Mouse (Mus musculus): Measurements from ENCODE around the gene Ankrd44. TPM values are rescaled to one million over a fixed set of nuclear protein-coding genes. Genes with fewer than 3 reads are reported as not detected.
A peak's percentile ranks its signal among the peaks of the same experiment; 100 is the strongest.

The Ankrd44 gene
- total RNA-seq, 4 experiments from 2014 or later, result 11.6 to 30.3 (median 23.4) TPM

DNA sequence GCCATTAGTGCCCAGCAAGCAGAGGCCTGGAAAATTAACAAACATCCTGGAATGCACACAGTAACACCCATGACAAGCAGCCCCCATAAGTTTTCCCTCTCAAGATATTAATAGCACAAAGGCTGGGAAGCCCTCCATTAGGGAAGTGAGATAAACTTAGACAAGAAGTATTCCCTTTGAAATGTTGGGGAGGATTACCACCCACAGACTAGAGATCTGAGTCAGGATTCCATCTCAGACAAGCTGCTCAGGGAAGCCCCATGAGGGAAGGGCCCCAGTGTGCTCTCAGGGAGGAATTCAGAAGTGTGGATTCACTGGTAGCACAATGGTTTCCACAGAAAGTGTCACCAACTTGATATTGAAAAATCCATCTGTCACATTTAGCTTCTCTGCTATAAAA, 223.3 kb downstream of the Ankrd44 start:
- DNase-seq, result no peak

DNA sequence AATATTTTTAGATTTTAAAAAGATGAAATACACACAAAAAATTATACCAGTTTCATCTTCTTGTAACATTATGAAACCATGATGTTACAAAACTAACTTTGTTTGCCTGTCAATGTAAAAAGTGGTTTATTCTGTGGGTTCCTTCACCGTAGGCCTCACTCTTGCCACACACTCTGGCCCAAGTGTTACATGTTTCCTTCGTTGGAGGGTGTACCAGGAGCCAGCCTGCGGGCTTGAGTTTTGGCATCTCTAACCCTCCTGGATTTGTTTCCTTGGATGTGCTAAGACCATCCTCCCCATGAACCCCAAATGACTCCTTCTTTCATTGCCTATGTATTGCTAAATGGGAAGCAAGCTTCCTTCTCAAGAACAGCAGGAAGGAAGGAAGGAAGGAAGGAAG, 230.8 kb downstream of the Ankrd44 start:
- DNase-seq, result no peak

DNA sequence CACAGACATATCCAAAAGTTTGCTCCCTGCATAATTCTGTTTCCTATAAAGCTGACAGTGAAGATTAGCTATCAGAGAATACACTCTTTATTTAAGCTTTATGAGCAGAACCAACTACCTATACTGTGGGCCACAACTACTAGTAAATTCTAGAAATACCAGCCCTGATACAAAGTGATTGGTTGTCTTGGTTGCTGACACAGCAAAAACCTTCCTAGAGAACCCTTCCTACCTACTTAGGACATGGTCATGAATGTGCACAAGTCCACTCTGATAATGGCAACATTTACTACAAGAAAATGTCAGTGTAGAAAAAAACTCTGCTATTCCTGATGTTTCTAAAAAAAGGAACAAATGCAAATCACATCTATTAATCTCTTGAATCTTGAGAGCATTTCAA, 234.4 kb downstream of the Ankrd44 start:
- no peak for DNase-seq

DNA sequence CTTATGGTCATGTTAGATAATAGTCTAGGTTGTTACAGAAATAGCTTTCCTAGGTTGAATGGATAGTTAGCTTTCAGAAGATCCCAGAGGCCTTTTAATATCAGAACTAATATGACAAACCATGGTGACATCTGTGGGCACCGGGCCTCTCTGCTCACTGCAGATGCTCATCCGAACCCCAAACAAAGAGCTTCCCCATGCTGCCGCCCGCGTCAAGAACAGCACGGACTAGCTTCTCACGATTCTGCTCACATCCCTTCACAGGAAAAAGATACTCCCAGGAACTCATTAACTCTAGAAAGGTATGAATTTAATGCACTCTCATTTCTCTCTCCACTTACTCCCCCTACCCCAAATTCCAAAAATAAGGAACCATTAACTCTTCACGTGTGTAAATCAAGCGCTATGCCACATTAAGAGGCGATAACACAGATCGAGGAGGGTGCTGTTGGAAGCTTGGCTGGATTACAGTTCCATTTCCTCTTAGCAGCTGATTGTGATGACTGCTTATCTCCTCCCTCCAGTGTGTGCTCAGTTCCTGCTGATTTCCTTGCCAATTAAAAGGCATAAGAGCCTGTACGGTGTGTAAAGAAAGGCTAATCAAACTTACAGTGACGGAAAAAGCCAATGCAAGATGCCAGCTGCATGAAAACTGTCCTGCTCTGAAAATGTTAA, 235.8 kb downstream of the Ankrd44 start:
- DNase-seq, result no peak

DNA sequence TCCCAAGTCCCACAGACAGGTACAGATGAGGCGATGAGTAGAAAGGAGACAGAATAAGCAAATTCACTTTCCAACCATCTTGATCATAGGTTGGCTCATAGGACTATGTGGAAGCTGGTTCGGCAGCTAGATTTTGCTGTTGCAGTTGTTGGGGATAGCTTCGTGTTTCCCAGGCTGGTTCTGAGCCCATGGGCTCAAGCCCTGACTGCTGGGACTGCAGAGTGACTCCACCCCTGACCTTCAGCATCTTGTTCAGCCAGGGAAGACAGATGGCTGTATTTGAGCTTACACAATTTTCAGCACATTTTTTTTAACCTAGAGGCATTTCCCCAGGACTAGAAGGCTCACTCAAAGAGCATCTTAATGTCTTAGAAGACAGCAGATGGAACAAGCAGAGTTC, 237.7 kb downstream of the Ankrd44 start:
- no peak for DNase-seq

DNA sequence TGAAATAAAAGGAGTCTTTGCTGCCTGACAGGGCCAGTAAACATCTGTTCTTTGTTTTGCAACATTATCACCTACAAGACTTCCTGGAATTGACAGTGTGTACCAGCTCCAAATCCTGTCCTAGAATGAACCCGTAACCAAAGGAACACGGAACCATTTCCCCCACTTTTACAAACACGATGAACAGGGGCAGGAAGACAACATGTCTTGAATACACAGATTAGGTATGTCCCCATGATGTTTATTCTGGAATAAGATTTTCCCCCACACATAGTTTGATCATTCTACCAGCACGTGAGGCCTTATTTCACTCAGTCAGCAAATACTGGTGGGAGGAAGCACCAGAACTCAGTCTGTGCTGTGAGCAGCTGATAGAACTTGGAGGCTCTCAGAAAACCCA, 241.9 kb downstream of the Ankrd44 start:
- no peak for DNase-seq

DNA sequence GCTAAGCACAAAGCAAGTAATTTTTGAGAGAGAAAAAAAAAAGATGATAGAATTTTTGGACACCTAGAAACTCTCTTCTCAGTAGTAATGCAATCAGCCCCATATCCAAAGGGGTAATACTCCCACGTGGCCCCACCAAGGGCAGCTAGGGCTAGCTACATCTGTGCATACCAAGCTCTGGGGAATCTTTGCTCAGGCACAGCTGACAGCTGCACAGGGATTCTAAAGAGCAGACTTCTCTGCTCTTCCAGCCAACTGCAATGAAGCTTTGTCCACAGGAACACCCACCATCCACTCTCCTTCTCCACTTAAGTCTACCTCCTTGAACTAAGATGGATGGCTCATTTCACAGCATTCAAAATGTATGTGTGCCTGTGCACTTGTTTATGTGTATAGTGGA, 246.6 kb downstream of the Ankrd44 start:
- DNase-seq, result no peak

DNA sequence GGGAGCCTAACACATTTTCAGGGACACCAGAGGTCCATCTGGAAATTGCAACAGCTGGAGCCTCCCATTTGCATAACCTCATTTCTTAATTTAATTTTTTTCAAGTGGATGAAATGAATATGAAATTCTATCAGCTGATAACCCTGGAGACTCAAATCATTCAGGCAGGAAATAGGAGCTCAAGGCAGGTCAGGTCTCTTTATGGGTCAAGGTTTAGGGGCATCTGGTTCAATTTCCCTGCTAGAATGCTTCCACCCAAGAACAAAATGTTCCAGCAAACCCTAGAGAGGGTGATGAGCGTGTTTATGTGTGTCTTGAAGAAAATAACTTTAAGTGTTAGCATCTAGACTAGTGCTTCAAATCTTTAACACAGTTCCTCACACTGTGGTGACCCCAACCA, 248.2 kb downstream of the Ankrd44 start:
- DNase-seq, result no peak

DNA sequence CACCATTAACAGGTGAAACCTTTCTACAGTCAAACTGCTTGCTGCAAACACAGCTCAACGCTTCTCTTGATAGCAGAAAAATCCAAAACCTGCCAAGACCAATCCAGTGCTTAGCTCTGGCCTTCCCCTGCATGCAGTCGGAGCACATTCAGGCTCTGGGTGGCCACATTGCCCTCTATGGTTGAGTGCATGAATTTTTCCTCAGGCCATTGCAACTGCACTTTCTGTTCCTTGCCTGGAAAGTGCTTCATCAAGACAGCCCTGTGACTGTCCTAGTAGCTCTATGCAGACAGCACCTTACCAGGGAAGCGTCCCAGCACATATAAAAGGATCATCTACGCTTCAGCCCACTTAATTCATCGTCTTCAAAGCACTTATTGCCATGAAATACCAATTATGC, 250.7 kb downstream of the Ankrd44 start:
- no peak for DNase-seq

DNA sequence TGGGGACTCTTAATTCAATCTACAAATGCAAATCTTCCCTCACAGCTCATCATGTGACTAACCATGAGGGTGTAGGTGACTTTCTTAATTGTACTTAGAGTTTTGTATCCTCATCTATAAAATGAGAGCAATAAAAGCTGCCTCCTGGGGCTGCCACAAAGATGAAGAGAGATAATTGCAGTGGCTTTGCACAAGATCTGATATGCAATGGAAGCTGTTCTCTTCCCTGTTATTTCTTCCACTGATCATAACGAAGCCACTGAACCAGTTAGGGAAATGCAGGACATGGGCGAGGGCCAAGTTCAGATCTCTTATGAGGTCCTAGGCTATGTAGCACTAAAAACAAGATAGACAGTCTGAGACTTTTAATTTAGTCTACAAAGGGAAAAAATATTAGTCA, 258.2 kb downstream of the Ankrd44 start:
- DNase-seq, result no peak

DNA sequence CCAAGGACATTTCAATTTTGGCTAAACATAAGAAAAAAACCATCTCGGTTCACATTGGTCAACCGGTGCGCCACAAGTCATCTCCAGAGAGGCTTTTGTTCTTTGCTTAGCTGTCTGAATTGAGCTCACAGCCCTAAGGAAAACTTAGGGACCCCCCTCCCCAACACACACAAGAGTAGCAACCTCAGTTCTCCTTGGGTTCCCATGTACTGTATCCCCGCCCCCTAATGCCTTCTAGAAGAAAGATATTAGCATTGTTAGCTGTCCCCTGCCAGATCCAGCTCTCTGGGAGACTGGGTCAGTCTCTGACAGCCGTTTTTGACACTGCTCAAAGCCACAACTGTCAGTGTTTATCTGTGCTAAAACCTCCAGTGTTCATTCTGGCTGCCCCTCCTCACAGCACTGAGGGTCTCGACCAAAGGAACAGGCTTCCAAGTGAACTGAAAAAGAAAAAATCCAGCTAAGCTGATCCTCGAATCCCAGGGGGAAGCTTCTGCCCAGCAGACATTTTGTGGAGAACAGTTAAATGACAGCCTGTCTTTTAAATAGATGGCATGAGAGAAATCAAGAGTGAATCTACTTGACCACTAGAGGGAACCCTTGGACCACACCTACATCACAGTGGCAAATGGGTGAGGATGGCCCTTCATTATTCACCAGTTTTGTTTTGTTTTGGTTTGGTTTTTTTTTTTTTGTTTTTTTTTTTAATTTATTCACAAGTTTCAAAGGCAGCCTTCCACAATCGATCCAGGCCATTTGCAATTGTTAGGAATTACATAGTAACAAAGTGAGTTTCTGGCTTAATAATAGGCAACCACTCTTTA, 260.4 kb downstream of the Ankrd44 start:
- DNase-seq, result no peak

DNA sequence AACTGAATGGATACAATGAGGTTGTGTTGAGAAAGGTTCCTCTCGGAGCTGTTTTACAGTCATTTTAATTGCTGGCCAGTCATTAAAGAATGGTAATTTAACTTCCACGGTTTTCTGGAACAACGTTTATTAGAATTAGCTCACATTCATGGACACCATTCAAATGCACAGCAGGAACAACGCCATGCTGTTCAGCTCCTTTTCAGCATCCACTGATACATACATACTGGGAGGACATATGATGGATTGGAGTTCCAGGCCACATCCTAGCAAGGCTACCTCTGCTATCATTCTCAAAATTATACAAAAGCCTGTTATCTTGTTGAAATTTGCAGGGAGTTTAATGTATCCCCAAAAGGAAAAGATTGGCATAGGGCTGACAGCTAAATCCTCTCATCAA, 261.1 kb downstream of the Ankrd44 start:
- no peak for DNase-seq

DNA sequence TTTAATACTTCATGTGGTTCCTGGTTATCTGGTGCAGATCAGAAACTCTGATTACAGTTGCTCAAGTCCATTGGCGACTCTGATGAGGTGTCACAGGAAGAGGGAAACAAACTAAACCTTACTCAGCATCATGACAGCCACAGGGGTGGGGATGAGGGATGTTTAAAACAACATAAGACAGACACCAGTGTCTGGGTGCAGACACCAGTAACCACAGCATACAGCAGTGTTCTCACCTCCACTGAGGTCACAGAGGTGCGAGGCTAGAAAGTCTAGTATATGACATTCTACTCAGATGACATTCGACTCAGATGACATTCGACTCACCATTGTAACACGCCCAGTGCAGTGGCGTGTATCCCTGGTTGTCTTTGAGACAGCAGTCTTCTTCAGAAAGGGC, 265.5 kb downstream of the Ankrd44 start:
- no peak for DNase-seq

DNA sequence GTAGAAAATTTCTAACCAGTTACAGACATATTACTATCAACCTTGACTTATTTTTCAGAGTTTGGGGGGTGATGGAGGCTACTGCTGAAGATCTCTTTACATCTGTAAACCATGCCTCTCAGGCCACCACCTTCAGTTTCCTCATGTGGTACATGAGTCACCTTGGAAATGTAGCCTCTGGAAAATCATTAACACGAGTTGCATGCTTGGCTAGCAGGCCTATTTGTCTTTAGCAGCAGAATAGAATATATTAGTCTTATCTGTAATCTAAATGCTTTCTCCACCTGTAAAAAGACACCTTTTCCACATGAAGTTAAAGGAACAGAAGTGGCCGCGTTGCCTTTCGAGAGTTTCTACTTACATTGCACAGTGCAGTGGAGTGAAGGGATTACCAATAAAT, 267.6 kb downstream of the Ankrd44 start:
- DNase-seq, result no peak

DNA sequence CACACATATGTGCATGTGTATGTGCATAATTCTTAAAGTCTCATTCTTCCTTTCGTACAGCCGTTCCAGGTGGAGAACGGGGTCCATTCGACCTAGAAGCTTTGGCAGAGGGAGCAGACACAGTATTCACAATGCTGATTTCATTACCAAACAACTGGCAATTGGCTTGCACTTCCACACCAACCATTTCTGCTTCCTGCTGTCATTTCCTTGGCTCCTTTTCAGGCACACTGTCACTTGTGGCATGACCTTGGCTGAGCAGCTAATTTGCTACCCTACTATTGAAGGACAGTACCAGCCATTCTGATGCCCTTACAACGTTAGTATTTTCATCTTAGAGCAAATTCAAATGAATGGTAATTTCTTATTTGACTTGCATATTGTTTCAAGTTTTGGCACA, 277.9 kb downstream of the Ankrd44 start:
- DNase-seq, result peak; percentile 10

DNA sequence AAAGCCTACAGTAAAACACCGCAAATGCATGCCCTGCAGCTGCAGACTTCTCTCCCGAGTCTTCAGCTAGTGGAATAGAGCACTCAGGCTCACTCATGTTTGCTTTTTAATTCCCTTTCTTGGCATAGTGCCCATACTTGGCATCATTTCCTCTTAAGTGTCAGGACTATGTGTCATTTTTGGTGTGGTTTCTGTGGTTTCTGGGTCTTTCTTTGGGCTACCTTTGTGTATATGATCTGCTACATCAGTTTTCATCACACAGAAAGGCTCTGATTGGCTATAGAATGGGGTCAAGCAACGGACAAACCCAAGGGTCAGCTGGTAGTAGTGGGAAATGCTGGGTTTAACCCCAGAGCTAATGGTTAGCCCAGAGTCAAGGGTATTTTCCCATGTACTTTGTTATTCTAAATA, 278.8 kb downstream of the Ankrd44 start:
- no peak for DNase-seq

DNA sequence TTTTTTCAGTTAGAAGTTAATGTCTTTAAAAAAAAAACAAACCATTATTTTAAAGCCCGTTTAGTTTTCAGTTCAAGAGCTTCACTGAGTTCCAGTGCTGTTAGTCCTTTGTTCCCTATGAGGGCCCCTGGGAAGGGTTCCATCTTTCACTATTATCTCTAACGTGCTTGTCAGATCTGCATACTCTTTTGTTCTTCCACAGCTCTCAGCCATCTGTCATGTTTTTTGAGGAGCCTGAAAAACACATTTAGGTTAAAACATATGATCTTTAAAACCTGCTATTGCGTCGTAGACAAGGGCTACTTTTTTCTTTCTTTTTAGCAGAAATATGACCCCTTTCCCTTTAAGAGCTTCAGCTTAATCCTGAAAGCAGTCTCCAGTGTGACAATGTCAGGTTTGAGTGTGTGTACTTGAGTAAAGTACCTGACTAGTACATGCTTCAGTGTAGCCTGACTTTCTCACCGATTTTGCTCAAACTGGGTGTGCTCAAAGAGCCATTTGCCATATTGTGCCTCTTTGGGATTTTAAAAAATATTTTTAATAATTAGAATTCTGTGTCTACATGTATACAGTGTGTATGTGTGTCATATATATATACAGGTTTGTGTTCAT, 285.9 kb downstream of the Ankrd44 start:
- no peak for DNase-seq

DNA sequence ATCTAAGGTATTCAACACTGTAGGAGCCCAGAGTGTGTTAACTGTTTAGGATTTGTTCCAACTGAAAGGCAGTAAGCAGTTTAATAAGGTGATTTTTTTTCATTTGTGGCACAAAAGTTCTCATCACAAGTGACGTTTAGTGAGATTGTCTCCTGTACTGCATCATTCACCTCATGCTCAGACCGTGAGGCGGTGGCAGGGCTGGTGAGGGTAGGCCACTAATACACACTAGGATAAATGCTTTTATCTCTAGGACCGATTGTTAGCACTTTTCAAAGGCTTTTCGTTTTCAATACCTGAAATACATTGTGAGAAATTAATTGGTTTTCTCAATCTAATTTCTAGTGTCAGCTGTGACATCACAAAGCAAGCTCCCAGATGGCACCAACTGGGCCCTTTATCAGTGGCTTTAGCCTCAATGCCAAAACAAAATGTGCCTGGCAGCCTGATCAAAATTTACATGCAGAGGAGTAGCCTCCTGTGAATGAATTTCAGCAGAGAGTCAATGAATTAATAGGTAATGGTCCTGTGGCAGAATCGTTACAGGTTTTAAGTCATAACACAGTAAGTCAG, 286.6 kb downstream of the Ankrd44 start:
- DNase-seq, result no peak

DNA sequence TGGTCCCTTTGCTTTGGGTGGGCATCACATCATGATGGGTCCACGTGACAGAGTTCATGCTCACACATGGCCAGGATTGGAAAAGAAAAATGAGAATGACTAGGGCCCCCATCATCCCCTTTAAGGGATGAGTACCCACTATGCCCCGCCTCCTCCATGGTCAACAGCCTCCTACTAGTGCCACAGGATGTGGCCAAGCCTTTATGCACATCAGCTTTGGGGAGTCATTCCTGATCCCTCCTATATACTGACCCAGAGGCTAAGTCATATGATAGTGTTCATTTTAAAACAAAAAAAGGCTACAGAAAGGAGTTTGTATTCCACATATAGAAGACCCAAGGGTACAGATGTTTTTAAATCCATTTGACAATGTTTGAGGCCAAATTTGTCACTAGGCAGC, 287.1 kb downstream of the Ankrd44 start:
- DNase-seq, result no peak

DNA sequence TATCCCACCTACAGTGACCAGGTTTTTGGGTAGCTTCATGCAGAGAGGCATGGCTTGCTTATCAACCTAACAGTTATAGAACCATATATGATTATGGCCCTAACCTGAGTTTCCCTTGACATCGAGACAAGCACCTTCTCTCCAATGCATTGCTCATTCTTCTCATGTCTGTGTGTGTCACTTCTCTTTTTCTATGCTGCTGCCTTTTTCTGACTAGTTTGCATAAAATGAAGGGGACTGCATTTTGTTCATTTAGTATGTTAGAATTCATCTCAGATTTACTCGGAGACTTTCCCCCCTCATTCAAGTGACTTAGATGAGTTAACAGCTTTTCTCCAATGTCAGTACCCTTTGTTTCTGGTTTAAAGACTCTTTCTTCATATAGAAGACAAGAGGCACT, 288.8 kb downstream of the Ankrd44 start:
- no peak for DNase-seq

DNA sequence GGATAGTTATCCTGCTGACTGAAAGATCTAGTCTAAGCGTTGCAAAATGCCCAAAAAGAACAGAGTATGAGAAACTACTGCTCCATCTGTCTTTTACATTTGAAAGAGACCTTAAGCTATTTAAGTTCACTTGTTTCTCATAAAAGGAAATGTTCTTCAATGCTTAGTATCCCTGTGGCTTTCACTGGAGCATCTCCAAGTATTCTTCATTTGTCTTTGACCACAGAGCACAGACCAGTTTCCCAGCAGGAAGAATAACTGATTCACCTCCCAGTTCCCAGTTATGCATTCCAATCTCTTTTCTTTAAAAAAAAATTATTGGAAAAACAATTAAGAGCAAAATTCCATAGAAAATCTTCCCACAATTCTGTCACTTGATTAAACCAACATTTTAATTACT, 297.1 kb downstream of the Ankrd44 start:
- no peak for DNase-seq

DNA sequence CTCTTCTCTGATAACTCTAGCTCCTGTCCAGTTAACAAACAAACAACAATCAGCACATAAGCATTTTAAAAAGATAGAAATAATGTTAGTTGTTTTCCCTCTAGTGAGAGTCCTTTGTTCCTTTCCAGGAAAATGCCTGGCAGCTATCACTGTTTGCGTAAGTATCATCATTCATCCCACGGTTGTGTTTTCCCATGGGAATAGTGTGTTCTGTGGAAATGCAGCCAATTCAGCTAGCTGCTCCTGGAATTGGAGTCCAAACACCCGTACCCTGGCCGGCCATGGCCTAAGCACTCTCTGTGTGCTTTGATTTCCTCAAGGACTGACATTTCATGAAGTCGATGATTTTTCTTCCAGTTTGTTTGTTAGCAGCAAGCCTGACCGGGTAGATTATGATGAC, 311.2 kb downstream of the Ankrd44 start:
- no peak for DNase-seq

DNA sequence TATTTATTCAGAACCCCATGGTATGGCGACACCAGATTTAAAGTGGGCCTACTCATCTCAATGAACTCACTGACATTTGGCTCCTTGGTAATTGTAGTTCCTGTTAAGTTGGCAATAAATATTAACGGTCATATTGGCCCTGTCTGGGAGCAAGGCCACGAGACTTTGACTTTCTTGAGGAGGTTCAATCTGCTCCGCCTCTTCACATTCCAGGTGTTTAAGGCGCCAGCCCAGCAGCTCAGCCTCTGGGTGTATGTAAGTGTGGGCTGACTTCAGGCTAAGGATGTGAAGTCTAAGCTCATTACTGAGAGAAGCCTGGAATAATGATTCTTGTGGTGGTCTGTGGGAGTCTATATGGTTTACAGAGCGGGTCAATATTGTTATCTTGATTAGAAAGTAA, 313.8 kb downstream of the Ankrd44 start:
- no peak for DNase-seq

DNA sequence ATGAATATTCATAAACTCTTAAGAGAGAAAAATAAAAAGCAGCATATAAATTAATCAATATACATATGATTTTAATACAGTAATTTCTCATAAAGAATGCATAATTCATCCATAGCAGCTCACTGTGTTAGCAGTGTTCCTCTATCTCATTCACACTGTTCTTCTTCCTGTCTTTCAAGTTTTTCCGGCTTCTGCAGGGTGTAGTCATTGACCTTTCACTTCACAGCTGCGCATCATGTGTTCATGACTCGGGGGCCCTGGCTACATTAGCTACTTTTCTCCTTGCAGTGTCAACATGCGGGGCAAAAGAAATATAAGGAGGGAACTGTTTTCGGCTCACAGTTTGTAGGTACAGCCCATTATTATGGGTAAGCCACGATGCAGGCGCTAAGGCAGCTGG, 314.3 kb downstream of the Ankrd44 start:
- no peak for DNase-seq
